Mouse (Mus musculus): ENCODE measurements around the gene Sbk1. TPM values are rescaled to one million over a fixed set of nuclear protein-coding genes. Genes with fewer than 3 reads are reported as not detected.
"Not testable (repeated sequence)": the region's sequence is repeated elsewhere in the genome, so short reads cannot be mapped to it uniquely, and the experiment has no call there.

Sbk1 gene
- polyA plus RNA-seq, 1 experiment from 2014 or later, result 19.7 TPM

- TF ChIP-seq CTCF (IDR thresholded peaks at IDR 0.05; ENCODE audit: low read depth), result 0 out of 2 replicates have a peak, but pooled peaks have one; percentile 6
- DNase-seq (ENCODE audit: low spot score); H3K4me3 ChIP-seq (replicated peaks; ENCODE audit: low read depth, low read length); H3K27ac ChIP-seq; ATAC-seq (replicated peaks; ENCODE audit: low FRiP score, low read depth); H3K36me3 ChIP-seq (ENCODE audit: insufficient read depth, low read length); H3K9ac ChIP-seq (ENCODE audit: low read depth, low read length); H3K9me3 ChIP-seq (replicated peaks; ENCODE audit: low read length); H3K27me3 ChIP-seq (ENCODE audit: insufficient read depth, low read length); H3K4me1 ChIP-seq (replicated peaks; ENCODE audit: insufficient read depth, low read length): not testable (repeated sequence)
- 26% methylated on average over 9 of the region's 9 CpGs for WGBS
- H3K4me2 ChIP-seq (ENCODE audit: low read length), result 0 out of 2 replicates have a peak overlapping the region, but pooled peaks have one; percentile 13
Measured at GRCm38 (mm10) chr7:126325576-126326273, 53.3 kb downstream of the Sbk1 start.

GRCm38 (mm10) chr7:126328848-126329247 lies 56.4 kb downstream of the Sbk1 start:
- H3K9me3 ChIP-seq (replicated peaks; ENCODE audit: low read length); H3K4me1 ChIP-seq (replicated peaks; ENCODE audit: insufficient read depth, low read length); DNase-seq (ENCODE audit: low spot score); ATAC-seq (replicated peaks; ENCODE audit: low FRiP score, low read depth); H3K4me2 ChIP-seq (ENCODE audit: low read length); H3K27ac ChIP-seq; H3K9ac ChIP-seq (ENCODE audit: low read depth, low read length); H3K4me3 ChIP-seq (replicated peaks; ENCODE audit: low read depth, low read length); H3K36me3 ChIP-seq (ENCODE audit: insufficient read depth, low read length); H3K27me3 ChIP-seq (ENCODE audit: insufficient read depth, low read length): not testable (repeated sequence)
- WGBS, result 90% methylated on average over 4 of the region's 6 CpGs

GRCm38 (mm10) chr7:126329907-126330645 lies 57.7 kb downstream of the Sbk1 start:
- no peak for TF ChIP-seq CTCF (IDR thresholded peaks at IDR 0.05; ENCODE audit: low read depth)
- H3K4me3 ChIP-seq (replicated peaks; ENCODE audit: low read depth, low read length), result no peak overlapping the region

GRCm38 (mm10) chr7:126330693-126331092 lies 58.3 kb downstream of the Sbk1 start:
- Histone ChIP-seq H3K9ac (ENCODE audit: low read depth, low read length) (no peak overlapping the region), H3K4me1 (replicated peaks; ENCODE audit: insufficient read depth, low read length) (no peaks in the 10 kb centered on the region), H3K27ac (no peak overlapping the region), H3K4me2 (ENCODE audit: low read length) (no peak overlapping the region), H3K27me3 (ENCODE audit: insufficient read depth, low read length) (no peaks in the 10 kb centered on the region), H3K4me3 (replicated peaks; ENCODE audit: low read depth, low read length) (no peak overlapping the region), H3K36me3 (ENCODE audit: insufficient read depth, low read length) (no peaks in the 10 kb centered on the region), H3K9me3 (replicated peaks; ENCODE audit: low read length) (no peaks in the 10 kb centered on the region)
- ATAC-seq (replicated peaks; ENCODE audit: low FRiP score, low read depth), result no peak
- DNase-seq (ENCODE audit: low spot score), result no peak
- 56% methylated on average over 2 of the region's 2 CpGs for WGBS
- TF ChIP-seq CTCF (IDR thresholded peaks at IDR 0.05; ENCODE audit: low read depth), result no peak

More at GRCm38 (mm10) chr7:126329907-126330645, 57.7 kb downstream of the Sbk1 start:
- WGBS, result 80% methylated on average over 9 of the region's 9 CpGs
- no peaks in the 10 kb centered on the region for H3K9me3 ChIP-seq (replicated peaks; ENCODE audit: low read length)
- no peak overlapping the region for H3K9ac ChIP-seq (ENCODE audit: low read depth, low read length)
- H3K27ac ChIP-seq, result no peak overlapping the region
- DNase-seq (ENCODE audit: low spot score) (no peak), ATAC-seq (replicated peaks; ENCODE audit: low FRiP score, low read depth) (no peak)
- H3K36me3 ChIP-seq (ENCODE audit: insufficient read depth, low read length), result no peaks in the 10 kb centered on the region
- no peak overlapping the region for H3K4me2 ChIP-seq (ENCODE audit: low read length)
- H3K27me3 ChIP-seq (ENCODE audit: insufficient read depth, low read length), result no peaks in the 10 kb centered on the region
- no peaks in the 10 kb centered on the region for H3K4me1 ChIP-seq (replicated peaks; ENCODE audit: insufficient read depth, low read length)

GRCm38 (mm10) chr7:126332691-126333090 lies 60.3 kb downstream of the Sbk1 start:
- no peak for DNase-seq (ENCODE audit: low spot score)
- Histone ChIP-seq H3K9me3 (replicated peaks; ENCODE audit: low read length) (no peaks in the 10 kb centered on the region), H3K27me3 (ENCODE audit: insufficient read depth, low read length) (no peaks in the 10 kb centered on the region), H3K36me3 (ENCODE audit: insufficient read depth, low read length) (no peaks in the 10 kb centered on the region), H3K9ac (ENCODE audit: low read depth, low read length) (no peak overlapping the region), H3K4me1 (replicated peaks; ENCODE audit: insufficient read depth, low read length) (no peaks in the 10 kb centered on the region), H3K4me2 (ENCODE audit: low read length) (no peak overlapping the region), H3K27ac (no peak overlapping the region), H3K4me3 (replicated peaks; ENCODE audit: low read depth, low read length) (no peak overlapping the region)
- no peak for ATAC-seq (replicated peaks; ENCODE audit: low FRiP score, low read depth)
- TF ChIP-seq CTCF (IDR thresholded peaks at IDR 0.05; ENCODE audit: low read depth), result no peak; the same call in 1 of the 2 replicates
- WGBS, result 75% methylated on average over 3 of the region's 3 CpGs

GRCm38 (mm10) chr7:126335556-126335955 lies 63.1 kb downstream of the Sbk1 start:
- H3K4me3 ChIP-seq (replicated peaks; ENCODE audit: low read depth, low read length), result no peak overlapping the region
- no peak overlapping the region for H3K4me2 ChIP-seq (ENCODE audit: low read length)
- 91% methylated on average over 1 of the region's 1 CpGs for WGBS
- no peak for DNase-seq (ENCODE audit: low spot score)
- H3K9ac ChIP-seq (ENCODE audit: low read depth, low read length), result no peak overlapping the region
- H3K27ac ChIP-seq, result no peak overlapping the region
- TF ChIP-seq CTCF (IDR thresholded peaks at IDR 0.05; ENCODE audit: low read depth), result peak; percentile 49
- H3K27me3 ChIP-seq (ENCODE audit: insufficient read depth, low read length), result no peaks in the 10 kb centered on the region
- no peak for ATAC-seq (replicated peaks; ENCODE audit: low FRiP score, low read depth)
- H3K36me3 ChIP-seq (ENCODE audit: insufficient read depth, low read length), result no peaks in the 10 kb centered on the region
- no peaks in the 10 kb centered on the region for H3K9me3 ChIP-seq (replicated peaks; ENCODE audit: low read length)
- no peaks in the 10 kb centered on the region for H3K4me1 ChIP-seq (replicated peaks; ENCODE audit: insufficient read depth, low read length)
